Mouse (Mus musculus) kidney, adult 2 months (tissue): ENCODE results near the gene Ikzf1.

Experiments used
- CTCF ChIP-seq: fragments of 200-500 bp; conservative IDR thresholded peaks from 2 replicates; pipeline ENCODE4 v1.5.1; 2011; ENCODE audit warnings: low read depth, mild to moderate bottlenecking, control low read depth, low read length, moderate library complexity, mixed read lengths; ENCODE audit not compliant: insufficient read depth, insufficient read length
- POLR2A ChIP-seq: fragments of 200-500 bp; IDR thresholded peaks from one replicate; pipeline ENCODE4 v1.6.1; 2011; ENCODE audit warnings: low read depth, low read length, control low read depth

DNA sequence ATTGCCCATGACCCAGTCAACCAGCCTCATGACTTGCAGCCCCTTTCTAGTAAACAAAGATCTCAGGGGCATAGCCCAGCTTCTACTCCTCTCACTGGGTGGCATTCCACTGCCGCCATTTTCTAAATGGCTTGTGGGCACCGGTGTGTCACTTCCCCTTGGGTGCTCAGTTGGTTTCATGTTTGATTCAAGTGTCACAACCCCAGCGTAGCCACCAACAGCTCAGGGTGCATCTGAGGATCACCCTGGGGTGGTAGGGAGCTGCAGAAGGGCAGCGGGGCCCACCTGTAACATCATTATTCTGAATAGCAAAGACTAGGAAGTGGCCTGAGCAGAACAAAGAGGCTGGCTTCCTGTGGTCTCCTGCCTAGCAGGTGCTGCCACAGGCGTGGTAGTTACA is 66.3 kb downstream of the Ikzf1 start:
- TF ChIP-seq CTCF (no peak), POLR2A (no peak)
